Mouse (Mus musculus) CD4-positive, CD25-positive, alpha-beta regulatory T cell (primary cell): Measurements from ENCODE around the gene Vmn2r110. TPM values are rescaled to one million over a fixed set of nuclear protein-coding genes. Genes with fewer than 3 reads are reported as not detected.

Experiments
- polyA plus RNA-seq: library from polyadenylated mRNA; unstranded; fragments of 100-300 nt; shearing (Covaris generic); gene quantifications from one replicate; pipeline ENCODE4 v1.2.1, GENCODE M21; 2017

The Vmn2r110 gene
- polyA plus RNA-seq: 0.02 TPM

GRCm38 (mm10) chr17:20596323-20596722 lies at the start of gene Vmn2r110:
Gene Vmn2r110 (minus strand): TSS chr17:20596423.

DNA sequence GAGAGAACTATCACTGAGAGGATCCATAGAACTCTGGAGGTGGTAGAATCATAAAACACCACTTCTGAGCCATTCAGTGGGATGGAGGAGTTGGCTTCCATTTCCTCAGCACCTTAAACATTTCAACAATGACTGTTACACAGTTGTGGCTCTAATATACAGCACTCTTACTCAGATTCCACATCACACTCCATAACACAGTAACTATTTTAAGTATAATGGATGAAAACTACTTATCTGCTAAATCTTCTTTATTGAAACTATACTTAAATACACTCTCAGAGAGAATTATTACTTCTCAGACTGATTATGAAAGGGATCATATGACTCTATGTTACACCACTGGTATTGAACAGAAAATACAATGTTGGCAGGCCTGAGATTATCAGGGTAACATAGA lies 28.6 kb upstream of the Vmn2r110 start, which contains the start of gene Fpr-rs3:
Fpr-rs3 (minus strand) TSS at position 101 of the 400 bp plus-strand sequence.

GRCm38 (mm10) chr17:20564656-20565055 lies 31.6 kb downstream of the Vmn2r110 start, which contains the start of gene Vmn2r109:
Gene Vmn2r109 (minus strand): TSS chr17:20564756.

Other genes starting within 250 kb of the Vmn2r110 start
- not detected for gene Vmn1r224, start 182.3 kb downstream of the Vmn2r110 start, polyA plus RNA-seq
- not detected for gene Vmn2r108, start 115.1 kb downstream of the Vmn2r110 start, polyA plus RNA-seq
- not detected for gene Vmn1r225, start 98.3 kb downstream of the Vmn2r110 start, polyA plus RNA-seq
- gene Vmn2r109, start 31.7 kb downstream of the Vmn2r110 start, polyA plus RNA-seq: not detected
- gene Fpr-rs3, start 28.5 kb upstream of the Vmn2r110 start, polyA plus RNA-seq: not detected
- gene Vmn1r226, start 86.4 kb upstream of the Vmn2r110 start, polyA plus RNA-seq: not detected
- gene Vmn1r227, start 133.4 kb upstream of the Vmn2r110 start, polyA plus RNA-seq: not detected
- not detected for gene Vmn1r228, start 189.7 kb upstream of the Vmn2r110 start, polyA plus RNA-seq
- 0.02 TPM for gene Vmn1r229, start 215.1 kb upstream of the Vmn2r110 start, polyA plus RNA-seq
- gene Vmn1r230, start 244.0 kb upstream of the Vmn2r110 start, polyA plus RNA-seq: not detected